Mouse (Mus musculus) embryo, embryonic 11 days (tissue): ENCODE measurements around the gene Ociad1.
"Not testable (repeated sequence)": the region's sequence is repeated elsewhere in the genome, so short reads cannot be mapped to it uniquely, and the experiment has no call there.

Source experiments
- DNase-seq: peaks from one replicate; pipeline ENCODE4 v3.0.0-alpha.2; 2015

The Ociad1 gene

GRCm38 (mm10) chr5:73286603-73287002 lies 6.0 kb upstream of the Ociad1 start:
- no peak for DNase-seq

GRCm38 (mm10) chr5:73289900-73290299 lies 2.7 kb upstream of the Ociad1 start:
- DNase-seq, result no peak

DNA sequence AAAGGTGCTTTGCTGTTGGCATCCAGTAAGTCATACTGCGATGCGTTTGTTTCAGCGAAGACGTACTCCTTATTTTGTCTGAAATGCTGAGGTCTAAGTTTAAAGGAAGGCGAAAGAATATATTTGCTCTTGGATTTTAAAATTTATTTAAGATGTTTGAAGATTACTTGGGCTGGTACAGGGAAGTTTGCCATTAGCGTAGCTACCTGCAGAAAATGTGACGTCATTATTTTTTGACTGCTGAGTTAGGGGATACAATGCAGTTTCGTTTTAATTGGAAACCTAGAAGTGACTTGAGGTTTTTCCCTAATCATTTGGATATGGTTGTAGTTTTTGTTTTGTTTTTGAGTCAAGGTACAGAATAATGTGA lies 859 bp downstream of the Ociad1 start:
- no peak for DNase-seq

DNA sequence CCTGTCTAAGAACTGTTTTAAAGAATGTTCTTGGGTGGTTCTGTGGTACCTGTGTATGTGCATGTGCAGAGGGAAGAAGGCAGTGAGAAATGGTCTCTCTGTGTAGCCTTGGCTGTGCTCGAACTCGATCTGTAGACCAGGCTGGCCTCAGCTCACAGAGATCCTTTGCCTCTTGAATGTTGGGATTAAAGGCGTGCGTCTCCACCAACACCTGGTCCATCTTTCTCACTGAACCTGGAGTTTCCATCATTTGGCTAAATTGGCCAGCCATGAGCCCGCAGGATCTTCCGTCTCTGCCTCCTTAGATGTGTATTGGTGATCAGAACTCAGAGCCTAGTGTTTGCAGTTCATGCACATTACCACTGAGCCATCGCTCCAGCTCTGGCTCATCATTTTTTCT lies 2.4 kb downstream of the Ociad1 start:
- DNase-seq, result no peak

- DNase-seq, result no peak
Measured at GRCm38 (mm10) chr5:73295916-73296315, 3.3 kb downstream of the Ociad1 start.

GRCm38 (mm10) chr5:73301601-73302307 lies 9.2 kb downstream of the Ociad1 start:
- DNase-seq, result no peak

DNA sequence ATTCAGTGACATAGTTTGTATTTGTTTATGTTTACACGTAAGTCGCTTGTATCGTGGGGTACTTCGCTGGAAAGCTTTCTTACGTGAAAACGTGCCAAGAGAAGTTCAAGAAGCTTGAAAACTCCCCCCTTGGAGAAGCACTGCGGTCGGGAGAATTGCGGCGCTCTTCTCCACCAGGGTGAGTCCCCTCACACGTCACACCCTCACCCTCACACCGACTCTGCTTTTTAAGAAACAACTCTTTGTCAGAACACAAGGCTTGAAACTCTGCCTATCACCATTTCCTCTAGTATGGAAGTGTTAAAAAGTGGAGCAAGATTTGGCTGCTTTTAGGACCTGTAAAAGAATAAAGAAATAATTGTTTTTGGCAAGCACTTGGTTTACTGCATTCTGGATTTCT lies 11.9 kb downstream of the Ociad1 start:
- DNase-seq, result no peak

- DNase-seq, result no peak
Measured at GRCm38 (mm10) chr5:73306486-73306885, 13.9 kb downstream of the Ociad1 start.

DNA sequence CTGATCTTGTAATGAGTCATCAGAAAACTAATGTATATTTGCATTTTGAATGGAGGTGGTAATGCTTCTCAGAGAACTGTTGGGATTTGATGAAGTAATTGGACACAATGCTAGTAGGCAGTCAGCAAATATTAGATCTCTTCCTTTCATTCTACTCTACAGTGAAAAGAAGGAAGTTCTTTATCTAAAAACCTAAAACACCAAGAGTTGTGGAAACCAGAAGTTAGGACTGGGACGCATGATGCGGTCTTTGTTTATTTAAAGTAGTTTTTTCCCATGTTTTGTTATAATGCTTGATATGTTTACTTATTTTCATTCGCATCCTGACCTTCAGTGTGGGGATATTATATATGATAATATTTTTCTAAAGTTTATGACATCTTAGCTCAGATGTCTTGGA lies 14.7 kb downstream of the Ociad1 start:
- no peak for DNase-seq

DNA sequence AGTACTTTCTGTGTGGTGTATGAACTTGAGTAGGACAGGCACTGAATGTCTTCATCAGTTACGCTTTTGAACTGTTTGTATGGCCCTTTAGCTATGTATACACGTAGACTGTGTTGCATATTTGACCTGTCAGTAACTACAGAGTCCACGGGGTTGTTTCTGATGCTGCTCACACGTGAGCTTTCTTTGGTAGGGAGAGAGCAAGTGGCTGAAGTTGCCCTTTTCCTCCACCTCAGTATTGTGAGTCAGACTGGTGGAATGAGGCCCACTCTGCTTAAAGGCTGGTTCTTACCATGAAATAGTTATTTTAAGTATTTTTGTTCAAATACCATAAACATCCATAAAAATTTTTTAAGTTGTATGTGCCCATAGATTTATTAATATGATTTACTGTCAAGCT lies 16.9 kb downstream of the Ociad1 start:
- DNase-seq, result no peak

- DNase-seq, result no peak
Measured at GRCm38 (mm10) chr5:73310401-73310800, 17.8 kb downstream of the Ociad1 start.

- DNase-seq, result no peak
Measured at GRCm38 (mm10) chr5:73311458-73311857, 18.9 kb downstream of the Ociad1 start.

DNA sequence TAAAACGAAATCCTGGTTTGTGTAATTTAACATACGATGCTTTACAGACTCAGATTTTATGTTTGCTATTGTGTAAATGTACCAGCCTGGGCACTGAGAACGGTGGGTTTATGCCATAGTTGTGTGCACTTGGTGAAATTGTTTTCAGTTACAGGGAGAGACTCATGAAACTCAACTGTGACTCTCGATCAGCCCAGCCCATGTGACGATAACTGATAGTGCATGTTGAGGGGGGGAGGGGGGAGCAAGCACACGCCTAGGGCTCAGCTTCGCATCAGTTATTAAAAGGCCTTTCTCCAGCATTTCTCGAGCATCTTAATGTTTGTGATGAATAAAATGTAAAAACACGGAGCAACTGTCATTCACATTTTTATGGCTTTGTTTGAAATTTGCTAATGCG lies 21.0 kb downstream of the Ociad1 start:
- no peak for DNase-seq

- DNase-seq, result no peak
Measured at GRCm38 (mm10) chr5:73314654-73315053, 22.1 kb downstream of the Ociad1 start.

DNA sequence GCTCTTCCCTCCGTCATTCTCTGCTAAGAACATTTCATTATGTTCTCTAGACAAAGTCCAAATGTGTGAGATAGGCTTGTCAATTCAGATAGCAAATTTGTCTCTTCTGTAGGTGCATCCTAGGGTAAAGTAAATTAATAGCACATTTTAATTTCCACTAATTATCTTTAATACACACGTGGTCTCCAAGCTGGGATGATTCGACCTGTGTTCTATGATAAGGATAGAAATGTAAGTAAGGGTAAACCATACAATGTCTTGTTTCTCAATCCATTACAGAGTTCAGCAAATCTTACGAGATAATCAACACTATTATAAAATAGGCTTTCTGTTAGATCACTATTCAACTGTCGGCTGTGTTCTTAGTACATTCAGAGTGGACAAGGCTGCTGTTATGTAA lies 26.7 kb downstream of the Ociad1 start:
- no peak for DNase-seq

- not testable (repeated sequence) for DNase-seq
Measured at GRCm38 (mm10) chr5:73322684-73323083, 30.1 kb downstream of the Ociad1 start.

GRCm38 (mm10) chr5:73323602-73324001 lies 31.0 kb downstream of the Ociad1 start:
- no peak for DNase-seq

DNA sequence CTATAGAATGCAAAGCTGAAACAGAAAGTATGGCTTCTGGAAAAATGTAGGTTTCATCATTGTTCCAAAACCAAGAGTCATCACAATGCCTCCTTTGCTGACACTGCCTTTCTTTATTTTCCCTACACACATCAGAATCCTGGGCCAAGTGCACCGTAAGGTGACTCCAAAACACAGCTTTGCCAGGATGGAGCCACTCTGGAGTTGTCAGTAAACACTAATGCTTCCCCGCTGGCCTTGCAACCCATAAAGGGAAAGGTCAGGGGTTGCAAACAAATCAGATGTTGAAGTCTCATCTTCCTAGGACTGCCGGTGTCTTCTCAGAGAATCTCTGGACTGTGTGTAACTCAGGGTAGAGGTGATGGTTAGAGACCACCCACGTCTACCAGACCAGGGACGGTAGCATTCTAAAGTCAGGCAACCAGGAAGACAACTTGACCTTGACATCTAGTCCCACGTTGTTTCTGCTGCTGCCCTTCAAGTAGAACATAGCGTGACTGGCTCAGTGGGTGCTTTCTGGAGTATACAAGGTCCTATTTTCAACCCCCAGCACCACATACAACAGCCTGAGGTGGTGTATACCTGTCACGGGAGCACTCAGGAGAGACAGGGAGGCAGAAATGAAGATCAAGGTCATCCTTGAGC lies 32.1 kb downstream of the Ociad1 start:
- DNase-seq, result no peak

- DNase-seq, result peak; percentile 18
Measured at GRCm38 (mm10) chr5:73331002-73331401, 38.4 kb downstream of the Ociad1 start.

DNA sequence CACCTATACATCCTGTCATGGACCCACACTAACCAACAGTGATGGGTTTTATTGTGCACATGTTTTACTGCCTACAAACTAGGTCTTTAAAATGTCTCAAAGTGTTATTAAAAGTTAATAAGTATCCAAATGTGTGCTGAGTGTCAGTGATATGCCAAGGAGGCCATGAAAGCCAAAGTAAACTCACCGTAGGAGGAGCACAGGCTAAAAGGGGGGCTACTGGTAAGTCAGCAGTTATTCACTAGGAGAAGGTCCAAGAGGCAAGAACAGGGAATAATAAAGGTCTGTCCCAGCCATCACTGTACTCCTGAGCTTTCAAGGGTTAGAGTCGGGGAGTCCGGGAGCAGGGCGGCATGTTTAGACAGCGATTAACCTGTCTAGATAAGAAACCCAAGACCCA lies 43.9 kb downstream of the Ociad1 start:
- DNase-seq, result no peak

- DNase-seq, result peak; percentile 55
Measured at GRCm38 (mm10) chr5:73337961-73338831, 45.6 kb downstream of the Ociad1 start.

GRCm38 (mm10) chr5:73338832-73339163 lies 46.2 kb downstream of the Ociad1 start:
- peak; percentile 41 for DNase-seq

DNA sequence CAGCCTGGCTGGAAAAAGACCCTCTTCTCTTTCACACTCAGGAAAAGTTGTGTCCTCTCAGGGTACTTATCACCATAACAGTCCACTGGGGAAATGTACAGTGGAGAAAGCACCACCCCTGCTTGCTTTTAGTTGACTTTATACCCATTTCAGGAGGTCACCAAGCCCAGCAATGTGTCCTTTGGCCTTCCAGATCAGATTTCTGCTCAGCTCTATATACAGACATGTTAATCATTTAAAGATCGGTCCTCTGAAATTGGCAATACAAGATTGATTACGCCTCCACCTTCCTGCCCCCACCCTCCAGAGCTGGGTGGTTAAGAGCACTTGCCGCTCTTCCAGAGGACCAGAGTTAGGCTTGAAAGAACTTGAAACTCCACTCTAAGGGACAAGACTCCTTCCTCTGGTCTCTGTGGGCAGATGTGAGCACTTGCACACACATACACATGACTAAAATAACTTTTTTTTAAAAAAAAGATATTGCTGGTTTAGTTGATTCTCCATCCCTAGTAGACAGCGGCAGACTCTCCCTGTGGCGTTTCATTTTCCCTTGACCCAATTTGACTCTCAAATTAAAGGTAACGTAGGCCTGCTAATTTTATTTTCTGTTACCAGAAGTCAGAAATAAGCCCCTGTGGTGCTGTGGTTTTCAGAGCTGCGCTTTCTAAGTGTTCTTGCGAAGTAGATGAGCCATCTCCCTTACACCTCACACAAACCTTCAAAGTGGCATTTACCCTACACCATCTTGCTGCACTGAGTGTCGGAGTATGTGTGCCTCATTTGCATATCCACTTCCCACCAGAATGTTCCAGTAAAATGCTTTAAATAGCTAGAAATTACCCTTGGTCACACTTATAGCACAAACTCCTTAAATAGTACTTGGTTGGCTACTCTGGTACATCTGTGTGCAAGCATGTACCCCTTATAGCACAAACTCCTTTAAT lies 47.5 kb downstream of the Ociad1 start:
- DNase-seq, result no peak
